ENCODE assay signal across 26 mouse cellular contexts in the genomic region with DNA sequence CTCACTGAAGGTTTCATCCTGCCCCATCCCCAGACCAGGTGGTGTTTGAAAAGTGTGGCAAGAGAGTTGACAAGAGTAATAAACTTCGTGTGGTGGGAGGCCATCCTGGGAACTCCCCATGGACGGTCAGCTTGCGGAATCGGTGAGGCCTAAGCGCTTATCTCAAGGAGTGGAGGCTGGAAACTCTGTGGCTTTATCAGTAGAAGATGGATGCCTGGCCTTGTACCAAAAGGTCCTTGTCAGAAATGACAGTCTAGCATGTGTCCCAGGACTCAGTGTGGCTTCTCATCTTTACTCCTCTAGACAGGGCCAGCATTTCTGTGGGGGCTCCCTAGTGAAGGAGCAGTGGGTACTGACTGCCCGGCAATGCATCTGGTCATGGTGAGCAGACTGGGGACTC. TPM values are rescaled to one million over a fixed set of nuclear protein-coding genes. Genes with fewer than 3 reads are reported as not detected.
DNase-seq lines count a peak whose midpoint lies in the region; ATAC-seq and TF ChIP-seq lines count a peak whose summit lies in the region.
"Had no signal": no experiment of that assay in that cellular context is flagged by ENCODE, and none has a peak within 500 bp of the region (broad histone marks: within the 10 kb centered on the region; RNA-seq: fewer than 3 reads in every experiment).

No protein-coding gene starts in this region.

- no peaks in the 10 kb centered on the region for H3K27me3 ChIP-seq in heart, adult 2 months (ENCODE audit: control insufficient read depth, insufficient read depth, low read length)
- peaks cover 17% of the 10 kb centered on the region; the same call in 1 of the 2 replicates for H3K27me3 ChIP-seq in intestine, embryonic 16.5 days (replicated peaks; ENCODE audit: control insufficient read depth, insufficient read depth, low read length)
- H3K27me3 ChIP-seq in liver, embryonic 15.5 days = peaks cover 3% of the 10 kb centered on the region; the same call in 1 of the 2 replicates
- H3K27me3 ChIP-seq in kidney, embryonic 15.5 days = peaks cover 37% of the 10 kb centered on the region

- intact Hi-C loops in heart, adult 2 months (cut with DNase I) = no loop called here
- intact Hi-C loops in heart, postnatal 36 days (cut with DNase I) = no loop called here

- H3K4me1 ChIP-seq in heart, adult 2 months (ENCODE audit: control insufficient read depth, insufficient read depth, low read length) = peaks cover 3% of the 10 kb centered on the region
- peaks cover 12% of the 10 kb centered on the region; the same call in 1 of the 2 replicates for H3K4me1 ChIP-seq in bone marrow, adult 2 months (ENCODE audit: control insufficient read depth, insufficient read depth, low read length)
- peaks cover 9% of the 10 kb centered on the region; the same call in 1 of the 2 replicates for H3K4me1 ChIP-seq in intestine, embryonic 16.5 days (ENCODE audit: control insufficient read depth, insufficient read depth, low read length)
- peaks cover 92% of the 10 kb centered on the region for H3K4me1 ChIP-seq in liver, embryonic 15.5 days (replicated peaks)
- peaks cover 20% of the 10 kb centered on the region for H3K4me1 ChIP-seq in kidney, embryonic 15.5 days

- no peak overlapping the region for H3K27ac ChIP-seq in heart, adult 2 months
- peak overlapping the region; percentile 81 for H3K27ac ChIP-seq in bone marrow, adult 2 months (ENCODE audit: control insufficient read depth, insufficient read depth, low read depth, low read length, poor library complexity)
- no peak overlapping the region for H3K27ac ChIP-seq in intestine, embryonic 16.5 days (ENCODE audit: low read length)
- H3K27ac ChIP-seq in liver, embryonic 15.5 days (replicated peaks) = peak overlapping the region; percentile 99
- no peak overlapping the region for H3K27ac ChIP-seq in kidney, embryonic 15.5 days
- H3K27ac ChIP-seq: embryonic facial prominence, embryonic 13.5 days; hindbrain, embryonic 10.5 days; kidney, postnatal 0 days; limb, embryonic 10.5 days; midbrain, embryonic 13.5 days had no signal

- 0 out of 2 replicates have a peak, but pooled peaks have one; percentile 5 for TF ChIP-seq POLR2A in heart, adult 2 months (IDR thresholded peaks at IDR 0.05; ENCODE audit: insufficient read depth, low read depth, low read length)
- no peak for TF ChIP-seq POLR2A in bone marrow, adult 2 months (IDR thresholded peaks at IDR 0.05; ENCODE audit: borderline replicate concordance, control insufficient read depth, low read depth, low read length)

- H3K4me3 ChIP-seq in heart, adult 2 months = no peak overlapping the region
- no peak overlapping the region for H3K4me3 ChIP-seq in bone marrow, adult 2 months (replicated peaks; ENCODE audit: control insufficient read depth, low read depth, low read length)
- H3K4me3 ChIP-seq in intestine, embryonic 16.5 days (ENCODE audit: low read length) = no peak overlapping the region
- peak overlapping the region; percentile 44 for H3K4me3 ChIP-seq in liver, embryonic 15.5 days (replicated peaks)
- no peak overlapping the region for H3K4me3 ChIP-seq in kidney, embryonic 15.5 days (replicated peaks)
- H3K4me3 ChIP-seq: midbrain, embryonic 13.5 days had no signal

- H3K9me3 ChIP-seq in intestine, embryonic 16.5 days (ENCODE audit: control insufficient read depth, low read length) = no peaks in the 10 kb centered on the region
- no peaks in the 10 kb centered on the region for H3K9me3 ChIP-seq in liver, embryonic 15.5 days (replicated peaks)
- H3K9me3 ChIP-seq in kidney, embryonic 15.5 days (replicated peaks) = no peaks in the 10 kb centered on the region
- H3K9me3 ChIP-seq: embryonic facial prominence, embryonic 13.5 days; hindbrain, embryonic 10.5 days; limb, embryonic 10.5 days; midbrain, embryonic 13.5 days had no signal

- DNase-seq in heart, adult 2 months = no peak
- DNase-seq in heart, postnatal 36 days = no peak
- DNase-seq in urinary bladder, postnatal 10 days (ENCODE audit: low spot score) = no peak
- DNase-seq: cerebellum, adult 18-20 months; cerebellum, postnatal 36 days; embryo, embryonic 11 days; forebrain, postnatal 0 days; gastrocnemius, postnatal 25 days; kidney, adult 18-20 months; lung, postnatal 14 days; thymus, postnatal 25 days had no signal

- no peak overlapping the region for H3K9ac ChIP-seq in heart, adult 2 months (ENCODE audit: low read depth, low read length)
- no peak overlapping the region for H3K9ac ChIP-seq in intestine, embryonic 16.5 days (ENCODE audit: low read depth, low read length)
- peak overlapping the region; percentile 89 for H3K9ac ChIP-seq in liver, embryonic 15.5 days
- H3K9ac ChIP-seq in kidney, embryonic 15.5 days = no peak overlapping the region
- H3K9ac ChIP-seq: forebrain, postnatal 0 days had no signal

- no peak overlapping the region for H3K4me2 ChIP-seq in intestine, embryonic 16.5 days (ENCODE audit: low read depth, low read length)
- H3K4me2 ChIP-seq in liver, embryonic 15.5 days = peak overlapping the region; percentile 85
- no peak overlapping the region for H3K4me2 ChIP-seq in kidney, embryonic 15.5 days
- H3K4me2 ChIP-seq: midbrain, embryonic 13.5 days had no signal

- H3K79me2 ChIP-seq in heart, adult 2 months (replicated peaks; ENCODE audit: control insufficient read depth, insufficient read depth, low read length) = no peaks in the 10 kb centered on the region

- no peak for TF ChIP-seq EP300 in heart, adult 2 months (IDR thresholded peaks at IDR 0.05; ENCODE audit: insufficient read depth, low read depth, low read length)

- H3K36me3 ChIP-seq in heart, adult 2 months (ENCODE audit: control insufficient read depth, insufficient read depth, low read length) = no peaks in the 10 kb centered on the region
- peaks cover 18% of the 10 kb centered on the region; the same call in 1 of the 2 replicates for H3K36me3 ChIP-seq in intestine, embryonic 16.5 days (ENCODE audit: control insufficient read depth, insufficient read depth, low read length)
- peaks cover 71% of the 10 kb centered on the region for H3K36me3 ChIP-seq in liver, embryonic 15.5 days (replicated peaks)
- peaks cover 45% of the 10 kb centered on the region for H3K36me3 ChIP-seq in kidney, embryonic 15.5 days

- 0 out of 2 replicates have a peak, but pooled peaks have one; percentile 1 for ATAC-seq in intestine, embryonic 16.5 days
- no peak for ATAC-seq in liver, embryonic 15.5 days (ENCODE audit: insufficient read depth)
- no peak for ATAC-seq in activated CD4-positive, CD25-positive, alpha-beta regulatory T cell, adult 4 months
- no peak for ATAC-seq in kidney, embryonic 15.5 days (replicated peaks; ENCODE audit: low FRiP score)
- ATAC-seq: forebrain, postnatal 0 days; hindbrain, embryonic 16.5 days; midbrain, embryonic 13.5 days had no signal

- WGBS in heart, adult 2 months = 54% methylated on average over 6 of the region's 6 CpGs
- 52% methylated on average over 6 of the region's 6 CpGs for WGBS in bone marrow, adult 2 months
- WGBS in intestine, embryonic 16.5 days = 64% methylated on average over 6 of the region's 6 CpGs
- 32% methylated on average over 6 of the region's 6 CpGs for WGBS in liver, embryonic 15.5 days (ENCODE audit: insufficient replicate concordance)
- 75% methylated on average over 6 of the region's 6 CpGs for WGBS in kidney, embryonic 15.5 days

- no peak for TF ChIP-seq CTCF in heart, adult 2 months (IDR thresholded peaks at IDR 0.05)
- TF ChIP-seq CTCF in bone marrow, adult 2 months (IDR thresholded peaks at IDR 0.05; ENCODE audit: control insufficient read depth, insufficient read depth, low read length) = no peak

RNA-seq across cellular contexts. Expression of gene Rnf123, which starts 0.4 kb away (rescaled TPM):
- total RNA-seq in heart, adult 2 months (2021) = 10 to 100 TPM; 79.3 to 86.7 TPM
- 114 and 126 TPM in 2 replicates for polyA plus RNA-seq in heart, adult 2 months (2012; rRNA removed)
- total RNA-seq in heart, postnatal 36 days (2021) = 10 to 100 TPM; 94.2 to 97.4 TPM
- 296 and 393 TPM in 2 replicates for polyA plus RNA-seq in bone marrow, adult 2 months (2011; ENCODE audit: insufficient read depth, insufficient read length, low replicate concordance, missing spikeins)
- 20.3 and 22.3 TPM in 2 replicates for polyA plus RNA-seq in intestine, embryonic 16.5 days (2015; fragmentation: Nextera tagmentation; extraction: Ambion mirVana)
- 100 and 123 TPM in 2 replicates for polyA plus RNA-seq in liver, embryonic 15.5 days (2015; fragmentation: Nextera tagmentation; extraction: Ambion mirVana)
- 10 to 100 TPM; 49.9 to 75.8 TPM for polyA plus RNA-seq in activated CD4-positive, CD25-positive, alpha-beta regulatory T cell, adult 4 months (2017; shearing (Covaris generic))
- polyA plus RNA-seq in kidney, embryonic 15.5 days (2015; fragmentation: Nextera tagmentation; extraction: Ambion mirVana) = 25.2 and 33.4 TPM in 2 replicates

RNA-seq across cellular contexts. Expression of gene Mst1, which starts 3.3 kb away (rescaled TPM):
- total RNA-seq in heart, adult 2 months (2021) = not detected
- 0.59 TPM in 1 of 2 replicates, not detected in the other for polyA plus RNA-seq in heart, adult 2 months (2012; rRNA removed)
- total RNA-seq in heart, postnatal 36 days (2021) = not detected
- polyA plus RNA-seq in bone marrow, adult 2 months (2011; ENCODE audit: insufficient read depth, insufficient read length, low replicate concordance, missing spikeins) = 2.0 and 10.1 TPM in 2 replicates
- 1.8 and 2.0 TPM in 2 replicates for polyA plus RNA-seq in intestine, embryonic 16.5 days (2015; fragmentation: Nextera tagmentation; extraction: Ambion mirVana)
- 41.1 and 51.2 TPM in 2 replicates for polyA plus RNA-seq in liver, embryonic 15.5 days (2015; fragmentation: Nextera tagmentation; extraction: Ambion mirVana)
- polyA plus RNA-seq in activated CD4-positive, CD25-positive, alpha-beta regulatory T cell, adult 4 months (2017; shearing (Covaris generic)) = under 1 TPM; 0.40 to 0.48 TPM
- polyA plus RNA-seq in kidney, embryonic 15.5 days (2015; fragmentation: Nextera tagmentation; extraction: Ambion mirVana) = 0.45 and 0.55 TPM in 2 replicates
- total RNA-seq: gastrocnemius, postnatal 25 days; layer of hippocampus, postnatal 10 days; monocyte, adult 5-6 weeks; neutrophil, adult 5-6 weeks had no signal
- polyA plus RNA-seq: forebrain, postnatal 0 days; heart, postnatal 0 days; hindbrain, embryonic 16.5 days had no signal

RNA-seq across cellular contexts. Expression of gene Apeh, which starts 10.8 kb away (rescaled TPM):
- total RNA-seq in heart, adult 2 months (2021) = 10 to 100 TPM; 37.6 to 39.3 TPM
- 58.0 and 92.7 TPM in 2 replicates for polyA plus RNA-seq in heart, adult 2 months (2012; rRNA removed)
- total RNA-seq in heart, postnatal 36 days (2021) = 10 to 100 TPM; 38.6 to 50.2 TPM
- polyA plus RNA-seq in bone marrow, adult 2 months (2011; ENCODE audit: insufficient read depth, insufficient read length, low replicate concordance, missing spikeins) = 159 and 206 TPM in 2 replicates
- 105 and 109 TPM in 2 replicates for polyA plus RNA-seq in intestine, embryonic 16.5 days (2015; fragmentation: Nextera tagmentation; extraction: Ambion mirVana)
- polyA plus RNA-seq in liver, embryonic 15.5 days (2015; fragmentation: Nextera tagmentation; extraction: Ambion mirVana) = 194 and 242 TPM in 2 replicates
- 10 to 100 TPM; 39.4 to 45.0 TPM for polyA plus RNA-seq in activated CD4-positive, CD25-positive, alpha-beta regulatory T cell, adult 4 months (2017; shearing (Covaris generic))
- polyA plus RNA-seq in kidney, embryonic 15.5 days (2015; fragmentation: Nextera tagmentation; extraction: Ambion mirVana) = 67.7 and 76.6 TPM in 2 replicates

RNA-seq across cellular contexts. Expression of gene Amigo3, which starts 30.6 kb away (rescaled TPM):
- 1 to 10 TPM; 1.5 to 2.0 TPM for total RNA-seq in heart, adult 2 months (2021)
- polyA plus RNA-seq in heart, adult 2 months (2012; rRNA removed) = 3.1 and 5.1 TPM in 2 replicates
- 1 to 10 TPM; 1.1 to 1.4 TPM for total RNA-seq in heart, postnatal 36 days (2021)
- polyA plus RNA-seq in bone marrow, adult 2 months (2011; ENCODE audit: insufficient read depth, insufficient read length, low replicate concordance, missing spikeins) = 1.0 and 1.6 TPM in 2 replicates
- polyA plus RNA-seq in intestine, embryonic 16.5 days (2015; fragmentation: Nextera tagmentation; extraction: Ambion mirVana) = 3.2 and 4.2 TPM in 2 replicates
- 1.5 and 1.8 TPM in 2 replicates for polyA plus RNA-seq in liver, embryonic 15.5 days (2015; fragmentation: Nextera tagmentation; extraction: Ambion mirVana)
- 1 to 10 TPM; 1.3 to 3.3 TPM for polyA plus RNA-seq in activated CD4-positive, CD25-positive, alpha-beta regulatory T cell, adult 4 months (2017; shearing (Covaris generic))
- 2.2 and 2.7 TPM in 2 replicates for polyA plus RNA-seq in kidney, embryonic 15.5 days (2015; fragmentation: Nextera tagmentation; extraction: Ambion mirVana)

RNA-seq across cellular contexts. Expression of gene Gmppb, which starts 34.5 kb away (rescaled TPM):
- 10 to 100 TPM; 10.1 to 10.2 TPM for total RNA-seq in heart, adult 2 months (2021)
- polyA plus RNA-seq in heart, adult 2 months (2012; rRNA removed) = 9.6 and 11.2 TPM in 2 replicates
- 10 to 100 TPM in 1 of 2 experiments, 1 to 10 TPM in 1; 8.4 to 10.4 TPM for total RNA-seq in heart, postnatal 36 days (2021)
- 9.9 and 17.9 TPM in 2 replicates for polyA plus RNA-seq in bone marrow, adult 2 months (2011; ENCODE audit: insufficient read depth, insufficient read length, low replicate concordance, missing spikeins)
- 105 and 115 TPM in 2 replicates for polyA plus RNA-seq in intestine, embryonic 16.5 days (2015; fragmentation: Nextera tagmentation; extraction: Ambion mirVana)
- 15.3 and 16.3 TPM in 2 replicates for polyA plus RNA-seq in liver, embryonic 15.5 days (2015; fragmentation: Nextera tagmentation; extraction: Ambion mirVana)
- 10 to 100 TPM; 12.9 to 22.2 TPM for polyA plus RNA-seq in activated CD4-positive, CD25-positive, alpha-beta regulatory T cell, adult 4 months (2017; shearing (Covaris generic))
- polyA plus RNA-seq in kidney, embryonic 15.5 days (2015; fragmentation: Nextera tagmentation; extraction: Ambion mirVana) = 25.9 and 30.3 TPM in 2 replicates

Comparison
In these comparisons a context has a peak if more than half of its experiments do, and no peak if none do; other contexts are left out.
1. H3K27ac ChIP-seq: peak in bone marrow, adult 2 months (single experiment) and liver, embryonic 15.5 days (single experiment); none in heart, adult 2 months (single experiment), intestine, embryonic 16.5 days (single experiment) and kidney, embryonic 15.5 days (single experiment).